Mouse (Mus musculus) monocyte, adult 5-6 weeks (primary cell): Measurements from ENCODE around the gene Hmcn2. TPM values are rescaled to one million over a fixed set of nuclear protein-coding genes. Genes with fewer than 3 reads are reported as not detected.

Experiments used
- ATAC-seq: fragments of 153-309, 156-312 bp; replicated peaks from 2 replicates; pipeline ENCODE4 v1.8.0; 2017; ENCODE audit warnings: mild to moderate bottlenecking; ENCODE audit not compliant: low TSS enrichment, insufficient number of reproducible peaks, severe bottlenecking, poor library complexity, low FRiP score
- total RNA-seq: library from RNA; stranded (forward); fragments of 200-1000, 200-491, 200-594 nt; gene quantifications from 3 replicates; pipeline ENCODE4 v1.2.3, GENCODE M21; 2017

The Hmcn2 gene
- total RNA-seq, 1 experiment from 2014 or later: not detected

- ATAC-seq: no peak
These were observed 11.0 kb upstream of the Hmcn2 start for GRCm38 (mm10) chr2:31303177-31303576.

GRCm38 (mm10) chr2:31304191-31304590 lies 10.0 kb upstream of the Hmcn2 start:
- no peak for ATAC-seq

DNA sequence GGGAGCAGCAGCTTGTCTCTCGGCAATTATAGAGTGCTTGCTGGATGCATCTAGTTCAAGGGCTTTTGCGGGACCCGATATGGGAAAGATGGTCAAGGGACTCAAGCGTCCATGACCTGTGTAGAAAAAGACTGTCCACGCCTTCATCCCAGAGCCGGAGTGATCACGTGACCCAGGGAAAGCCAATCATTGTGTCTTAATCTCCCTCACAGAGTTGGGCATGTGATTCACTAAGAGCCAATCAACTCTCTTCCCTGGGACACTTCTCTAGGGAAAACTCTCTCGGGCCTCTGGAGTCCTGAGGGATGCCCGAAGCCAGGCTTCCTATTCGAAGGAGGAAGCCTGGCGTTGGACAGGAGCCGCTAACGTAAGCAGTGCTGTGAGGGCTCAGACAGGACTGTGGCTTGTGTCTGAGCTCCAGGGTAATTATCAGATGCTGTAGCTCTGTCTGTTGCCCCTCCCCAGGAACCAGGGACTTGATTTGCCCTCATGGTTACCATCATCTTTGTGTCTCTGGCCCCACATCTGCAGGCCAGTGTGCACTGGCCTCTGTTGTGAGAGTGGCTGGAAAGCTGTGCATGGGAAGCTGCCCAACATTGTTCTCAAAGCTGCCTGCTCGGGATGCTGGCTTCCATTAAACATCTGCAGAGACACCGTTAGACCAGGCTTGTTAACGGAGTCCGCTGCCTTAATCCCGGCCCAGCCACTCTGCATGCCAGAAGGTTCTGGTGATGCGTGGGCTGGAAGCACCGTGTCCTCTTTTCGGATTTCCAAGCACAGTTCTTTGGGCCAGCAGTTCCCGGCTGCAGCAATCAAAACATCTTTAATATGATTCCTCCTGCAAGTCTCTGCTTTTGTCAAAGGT lies 9.2 kb upstream of the Hmcn2 start:
- no peak for ATAC-seq

- ATAC-seq: no peak
These were observed 8.5 kb upstream of the Hmcn2 start for GRCm38 (mm10) chr2:31305684-31306083.

- no peak for ATAC-seq
These were observed 6.0 kb upstream of the Hmcn2 start for GRCm38 (mm10) chr2:31308257-31308656.

- no peak for ATAC-seq
These were observed 4.7 kb upstream of the Hmcn2 start for GRCm38 (mm10) chr2:31309549-31309948.

GRCm38 (mm10) chr2:31318162-31318561 lies 3.9 kb downstream of the Hmcn2 start:
- no peak for ATAC-seq

GRCm38 (mm10) chr2:31319200-31319599 lies 5.0 kb downstream of the Hmcn2 start:
- no peak for ATAC-seq

- ATAC-seq: no peak
These were observed 13.0 kb downstream of the Hmcn2 start for GRCm38 (mm10) chr2:31327186-31327585.

GRCm38 (mm10) chr2:31337706-31338330 lies 23.6 kb downstream of the Hmcn2 start:
- no peak for ATAC-seq

- ATAC-seq: no peak
These were observed 25.6 kb downstream of the Hmcn2 start for GRCm38 (mm10) chr2:31339826-31340225.

DNA sequence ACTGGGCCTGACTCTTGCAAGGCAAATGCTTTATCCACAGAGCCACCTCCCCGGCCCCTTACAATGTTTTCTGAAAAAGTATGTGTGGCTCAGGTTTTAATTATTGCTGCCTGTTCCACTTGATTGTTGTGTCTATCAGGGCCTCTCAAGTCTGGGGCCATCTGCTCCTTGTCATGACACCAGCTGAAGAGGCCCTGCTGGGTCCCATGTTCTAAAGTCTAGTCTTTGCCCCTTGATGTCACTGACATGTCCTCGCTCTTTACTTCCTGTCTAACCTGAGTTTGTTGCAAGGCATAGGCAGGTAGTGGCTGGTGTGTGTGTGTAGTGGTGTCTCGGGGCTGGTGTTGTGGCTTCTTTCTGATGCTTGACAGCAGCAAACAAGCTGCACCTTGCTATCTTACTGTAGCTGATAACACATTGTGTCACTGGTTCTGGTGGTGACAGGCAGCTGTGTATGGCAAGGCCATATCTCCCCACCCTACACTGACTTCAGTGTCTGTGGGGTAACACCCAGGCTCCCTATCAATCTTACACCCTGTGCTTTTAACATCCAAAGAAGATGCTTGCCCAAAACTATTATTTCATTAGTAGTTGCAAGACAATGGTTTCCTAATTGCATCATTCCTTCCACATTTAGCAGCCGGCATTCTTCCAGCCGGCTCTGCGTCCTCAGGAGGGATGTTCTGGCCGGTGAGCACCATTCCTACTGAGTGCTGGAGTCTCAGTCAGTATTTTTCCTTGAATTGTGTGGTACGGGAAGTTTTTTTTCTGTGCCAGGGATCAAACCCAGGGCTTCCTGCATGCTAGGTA lies 27.7 kb downstream of the Hmcn2 start:
- ATAC-seq: no peak

DNA sequence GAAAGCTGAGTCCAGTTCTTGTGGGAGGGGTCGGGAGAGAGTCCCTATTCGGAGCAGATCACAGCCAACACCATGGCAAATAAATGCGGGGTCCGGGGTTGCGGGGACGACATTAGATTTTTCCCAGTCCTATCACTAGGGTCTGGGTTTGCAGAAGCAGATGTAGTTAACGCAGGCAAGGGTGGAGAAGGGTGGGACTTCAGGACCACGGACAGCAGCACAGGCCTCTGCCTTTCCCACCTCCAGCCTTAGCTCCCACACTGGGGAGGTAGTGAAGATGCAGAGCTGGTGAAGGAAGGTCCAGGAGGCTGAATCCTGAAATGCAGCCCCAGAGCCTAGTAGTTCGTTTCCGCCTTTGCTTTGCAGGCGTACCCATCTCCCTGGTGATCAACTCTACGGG lies 31.9 kb downstream of the Hmcn2 start:
- 0 out of 2 replicates have a peak, but pooled peaks have one; percentile 14 for ATAC-seq

DNA sequence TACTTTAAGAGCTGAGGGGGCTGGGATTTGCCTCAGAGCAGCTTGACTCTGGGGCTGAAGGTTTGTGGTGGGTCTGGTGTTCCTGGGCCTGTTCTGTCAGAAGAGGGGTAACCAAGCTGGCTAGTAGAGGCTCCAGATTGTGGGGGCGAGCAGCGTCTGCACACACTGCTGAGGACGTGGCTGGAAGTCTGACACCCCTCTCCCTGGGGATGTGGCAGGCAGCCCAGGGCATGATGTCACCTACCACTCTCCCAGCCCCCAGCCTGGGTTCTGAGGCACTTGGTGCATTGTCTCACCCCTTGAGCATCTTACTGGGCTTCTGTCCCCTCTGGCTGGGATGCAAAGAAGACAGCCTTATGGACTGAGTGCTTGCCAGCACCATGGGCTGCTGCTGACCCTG lies 34.2 kb downstream of the Hmcn2 start:
- ATAC-seq: no peak

DNA sequence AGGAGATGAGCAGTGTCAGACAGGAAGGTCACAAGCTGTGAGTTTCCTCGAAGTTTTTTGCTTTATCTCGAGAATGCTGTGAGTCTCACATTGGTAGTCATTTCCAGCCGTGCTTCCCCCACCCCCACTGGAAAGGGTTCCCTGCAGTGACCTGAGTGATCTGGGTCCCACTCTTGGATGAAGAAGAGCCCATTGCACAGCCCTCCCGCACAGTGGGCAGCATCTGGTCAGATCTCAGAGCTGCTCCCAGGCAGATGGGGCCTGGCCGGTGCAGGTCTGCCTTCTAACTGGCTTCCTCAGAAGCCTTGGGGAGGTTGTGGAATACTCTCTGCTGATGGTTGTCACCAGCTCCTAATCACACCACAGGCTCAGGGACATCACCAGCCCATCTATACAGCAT lies 34.6 kb downstream of the Hmcn2 start:
- no peak for ATAC-seq

DNA sequence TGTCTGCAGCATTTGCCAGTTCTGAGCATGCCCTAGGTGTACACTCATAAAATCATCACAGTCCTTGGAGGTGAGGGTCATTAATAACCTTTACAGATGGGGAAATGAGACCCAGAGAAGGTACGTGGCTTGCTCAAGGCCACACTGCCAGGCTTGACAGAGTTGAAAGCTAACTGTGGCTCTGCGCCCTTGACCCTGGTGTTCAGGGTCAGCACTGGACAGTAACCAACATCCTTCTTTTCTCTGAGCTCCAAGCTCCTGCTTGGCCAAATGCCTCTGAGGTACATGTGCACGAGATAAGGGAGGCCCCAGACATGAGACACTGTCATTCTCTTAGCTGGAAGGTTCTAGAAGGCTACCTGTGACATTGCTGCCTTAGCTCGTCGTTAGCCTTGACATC lies 42.6 kb downstream of the Hmcn2 start:
- no peak for ATAC-seq

DNA sequence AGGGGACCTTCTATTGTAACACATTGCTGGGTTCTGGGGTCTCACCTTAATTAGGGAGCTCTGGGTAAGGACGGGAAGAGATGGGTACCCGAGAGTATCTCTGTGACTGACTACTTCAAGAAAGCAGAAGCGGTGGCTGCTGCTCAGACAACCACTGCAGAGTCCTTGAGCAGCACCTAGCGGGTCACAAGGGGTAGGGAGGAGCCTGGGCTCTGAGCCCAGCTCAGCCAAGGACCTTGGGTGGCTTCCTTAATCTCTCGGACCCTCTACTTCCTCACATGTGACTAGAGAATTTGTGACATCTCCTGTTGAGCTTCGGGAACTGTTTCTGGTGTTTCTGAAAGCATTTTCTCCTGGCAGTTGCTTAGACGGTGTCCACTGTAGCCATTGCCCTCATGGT lies 45.1 kb downstream of the Hmcn2 start:
- no peak for ATAC-seq

DNA sequence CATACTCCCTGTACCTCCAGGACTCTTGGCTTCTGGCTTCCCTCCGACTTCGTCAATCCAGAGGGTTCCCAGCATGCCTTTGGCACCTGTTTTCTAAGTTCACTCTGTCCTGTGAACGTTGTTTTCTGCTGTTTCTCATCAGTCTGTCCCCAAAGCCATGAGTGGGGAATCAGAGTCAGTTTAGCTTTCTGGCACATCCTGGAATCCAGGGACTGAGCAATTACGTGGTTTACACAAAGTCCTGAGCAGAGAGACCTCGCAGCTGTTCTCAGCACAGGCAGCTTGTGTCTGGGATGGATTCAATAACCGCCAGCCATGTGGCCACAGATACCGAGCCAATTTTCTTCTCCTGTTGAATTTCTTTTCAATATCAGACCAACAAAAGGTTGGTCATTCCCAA lies 53.0 kb downstream of the Hmcn2 start:
- ATAC-seq: no peak

DNA sequence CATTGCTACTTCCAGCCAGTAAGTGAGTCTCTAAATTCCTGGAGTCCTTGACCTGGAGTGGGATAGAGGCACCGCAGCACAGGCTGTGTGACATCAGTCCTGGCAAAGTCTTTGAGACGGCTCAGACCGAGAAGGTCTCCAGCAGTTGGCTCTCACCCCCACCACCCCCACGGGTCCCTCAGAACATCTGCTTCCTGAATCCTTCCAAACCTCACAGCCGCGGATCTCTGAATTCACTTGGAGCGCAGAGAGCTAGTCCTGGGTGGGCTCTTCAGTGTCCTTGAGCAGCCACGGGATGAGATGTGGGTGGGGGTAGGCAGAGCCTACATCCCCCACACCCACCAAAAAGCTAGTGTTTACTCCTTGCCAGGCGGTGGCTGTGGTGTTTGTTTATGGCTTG lies 57.2 kb downstream of the Hmcn2 start:
- no peak for ATAC-seq
